Mouse (Mus musculus) lung, postnatal 25 days (tissue): Measurements from ENCODE around the gene Smco3.
"Not testable (repeated sequence)": the region's sequence is repeated elsewhere in the genome, so short reads cannot be mapped to it uniquely, and the experiment has no call there.

Experiments used
- DNase-seq: peaks from one replicate; pipeline ENCODE4 v3.0.0; 2022; ENCODE audit warnings: low spot score

Gene Smco3

GRCm38 (mm10) chr6:136835352-136835751 is at the start of gene Smco3:
Gene Smco3, minus strand, starts transcription at chr6:136835452.
- no peak for DNase-seq

- not testable (repeated sequence) for DNase-seq
Measured at GRCm38 (mm10) chr6:136884766-136885165, 49.5 kb upstream of the Smco3 start.

GRCm38 (mm10) chr6:136883961-136884360 is 48.7 kb upstream of the Smco3 start:
- no peak for DNase-seq

- DNase-seq = no peak
Measured at GRCm38 (mm10) chr6:136883431-136883915, 48.2 kb upstream of the Smco3 start.

- DNase-seq = no peak
Measured at GRCm38 (mm10) chr6:136881678-136882077, 46.4 kb upstream of the Smco3 start.

GRCm38 (mm10) chr6:136875670-136876069 is 40.4 kb upstream of the Smco3 start, which contains the start of gene Mgp:
Gene Mgp, minus strand, starts transcription at chr6:136875823.
- DNase-seq = peak; percentile 56

GRCm38 (mm10) chr6:136874599-136874998 is 39.3 kb upstream of the Smco3 start:
- no peak for DNase-seq

GRCm38 (mm10) chr6:136868921-136869320 is 33.7 kb upstream of the Smco3 start:
- no peak for DNase-seq

GRCm38 (mm10) chr6:136866150-136866549 is 30.9 kb upstream of the Smco3 start:
- DNase-seq = no peak

GRCm38 (mm10) chr6:136865360-136865759 is 30.1 kb upstream of the Smco3 start:
- no peak for DNase-seq

GRCm38 (mm10) chr6:136861020-136861419 is 25.8 kb upstream of the Smco3 start:
- peak; percentile 66 for DNase-seq

- no peak for DNase-seq
Measured at GRCm38 (mm10) chr6:136858420-136858819, 23.2 kb upstream of the Smco3 start.

- peak; percentile 64 for DNase-seq
Measured at GRCm38 (mm10) chr6:136857873-136858260, 22.6 kb upstream of the Smco3 start.

GRCm38 (mm10) chr6:136857186-136857872 is 22.1 kb upstream of the Smco3 start, which contains the start of gene Art4:
Gene Art4, minus strand, starts transcription at chr6:136857733.
- DNase-seq = no peak

GRCm38 (mm10) chr6:136856071-136856636 is 20.9 kb upstream of the Smco3 start:
- DNase-seq = no peak

- no peak for DNase-seq
Measured at GRCm38 (mm10) chr6:136855183-136855582, 19.9 kb upstream of the Smco3 start.

GRCm38 (mm10) chr6:136854361-136854781 is 19.1 kb upstream of the Smco3 start:
- DNase-seq = no peak

- DNase-seq = no peak
Measured at GRCm38 (mm10) chr6:136852762-136853161, 17.5 kb upstream of the Smco3 start.

- no peak for DNase-seq
Measured at GRCm38 (mm10) chr6:136852348-136852747, 17.1 kb upstream of the Smco3 start.

GRCm38 (mm10) chr6:136850267-136850666 is 15.0 kb upstream of the Smco3 start:
- no peak for DNase-seq

GRCm38 (mm10) chr6:136848971-136849370 is 13.7 kb upstream of the Smco3 start:
- DNase-seq = no peak

- no peak for DNase-seq
Measured at GRCm38 (mm10) chr6:136848399-136848798, 13.1 kb upstream of the Smco3 start.

GRCm38 (mm10) chr6:136847790-136848189 is 12.5 kb upstream of the Smco3 start:
- peak; percentile 44 for DNase-seq
